Mouse (Mus musculus) cortical plate, adult 2 months (tissue): ENCODE measurements around the gene Wdr59.

ENCODE experiments used
- CTCF ChIP-seq: fragments of 200-500 bp; IDR thresholded peaks from 2 replicates; pipeline ENCODE4 v1.5.1; 2011; ENCODE audit warnings: mild to moderate bottlenecking, control low read depth, low read length; ENCODE audit not compliant: insufficient read depth; ENCODE audit errors: extremely low read depth
- POLR2A ChIP-seq: fragments of 200-500 bp; IDR thresholded peaks from 2 replicates; pipeline ENCODE4 v1.6.1; 2011; ENCODE audit warnings: mild to moderate bottlenecking, low read length, control low read depth; ENCODE audit not compliant: insufficient read depth; ENCODE audit errors: extremely low read depth

GRCm38 (mm10) chr8:111550002-111550870 lies 28.3 kb upstream of the Wdr59 start:
- no peak for TF ChIP-seq CTCF
- no peak for TF ChIP-seq POLR2A
